Mouse (Mus musculus) midbrain, postnatal 0 days (tissue): ENCODE data around the gene Prex1. TPM values are rescaled to one million over a fixed set of nuclear protein-coding genes. Genes with fewer than 3 reads are reported as not detected.

Experiments used
- ATAC-seq: fragments of 200-750 bp; cut with Nextera tagmentation; 2 replicates; pipeline ENCODE4 v1.8.0; 2017; ENCODE audit warnings: moderate number of reproducible peaks, mild to moderate bottlenecking, moderate TSS enrichment, moderate library complexity; ENCODE audit not compliant: low FRiP score
- DNase-seq: peaks from one replicate; pipeline ENCODE4 v3.0.0-alpha.2; 2015; ENCODE audit warnings: low spot score
- H3K27ac ChIP-seq: fragments of 300-500 bp; sonication (generic); 2 replicates; pipeline ENCODE4 v1.5.1; 2014; ENCODE audit warnings: low read depth, mild to moderate bottlenecking, low read length, mixed read lengths
- H3K27me3 ChIP-seq: fragments of 300-500 bp; sonication (generic); 2 replicates; pipeline ENCODE4 v1.6.1; 2014; ENCODE audit warnings: low read length, control low read depth, mixed read lengths; ENCODE audit not compliant: insufficient read depth
- H3K36me3 ChIP-seq: fragments of 300-500 bp; sonication (generic); 2 replicates; pipeline ENCODE4 v1.6.1; 2014; ENCODE audit warnings: low read length, control low read depth, mixed read lengths; ENCODE audit not compliant: insufficient read depth
- H3K4me1 ChIP-seq: fragments of 300-500 bp; sonication (generic); 2 replicates; pipeline ENCODE4 v1.6.1; 2014; ENCODE audit warnings: mild to moderate bottlenecking, control low read depth, antibody characterized with exemption, low read length, mixed read lengths; ENCODE audit not compliant: insufficient read depth
- H3K4me2 ChIP-seq: fragments of 300-500 bp; sonication (generic); 2 replicates; pipeline ENCODE4 v1.6.1; 2014; ENCODE audit warnings: low read depth, mild to moderate bottlenecking, low read length, mixed read lengths; ENCODE audit not compliant: poor library complexity, severe bottlenecking
- H3K4me3 ChIP-seq: fragments of 300-500 bp; sonication (generic); 2 replicates; pipeline ENCODE4 v1.5.1; 2014; ENCODE audit warnings: low read depth, mild to moderate bottlenecking, low read length, moderate library complexity
- H3K9ac ChIP-seq: fragments of 300-500 bp; sonication (generic); replicated peaks from 2 replicates; pipeline ENCODE4 v1.6.1; 2014; ENCODE audit warnings: mild to moderate bottlenecking, low read length, moderate library complexity, mixed read lengths; ENCODE audit not compliant: poor library complexity, severe bottlenecking
- H3K9me3 ChIP-seq: fragments of 300-500 bp; sonication (generic); 2 replicates; pipeline ENCODE4 v1.6.1; 2016; ENCODE audit warnings: low read length, control low read depth
- CTCF ChIP-seq: IDR thresholded peaks from 2 replicates; pipeline ENCODE4 v1.5.1; 2016; ENCODE audit warnings: antibody characterized with exemption, mild to moderate bottlenecking
- WGBS: fragments of 180-500 bp; shearing (Covaris S2); extraction: QIAGEN DNeasy Blood & Tissue Kit; methylation state at CpG from one replicate; pipeline ENCODE4 v1.1.7; 2014; 5-methylcytosine and 5-hydroxymethylcytosine counted together
- polyA plus RNA-seq: library from polyadenylated mRNA; unstranded; fragments of >200 nt; fragmentation: Nextera tagmentation; extraction: Ambion mirVana; gene quantifications from 2 replicates; pipeline ENCODE4 v1.2.1, GENCODE M21; 2015
- total RNA-seq: library from RNA; depleted of rRNA; stranded (reverse); fragments of >200 nt; gene quantifications from 2 replicates; pipeline ENCODE4 v1.2.3, GENCODE M21; 2014

The Prex1 gene
- total and polyA plus RNA-seq, 2 experiments from 2014 or later = 17.4 to 53.8 TPM

DNA sequence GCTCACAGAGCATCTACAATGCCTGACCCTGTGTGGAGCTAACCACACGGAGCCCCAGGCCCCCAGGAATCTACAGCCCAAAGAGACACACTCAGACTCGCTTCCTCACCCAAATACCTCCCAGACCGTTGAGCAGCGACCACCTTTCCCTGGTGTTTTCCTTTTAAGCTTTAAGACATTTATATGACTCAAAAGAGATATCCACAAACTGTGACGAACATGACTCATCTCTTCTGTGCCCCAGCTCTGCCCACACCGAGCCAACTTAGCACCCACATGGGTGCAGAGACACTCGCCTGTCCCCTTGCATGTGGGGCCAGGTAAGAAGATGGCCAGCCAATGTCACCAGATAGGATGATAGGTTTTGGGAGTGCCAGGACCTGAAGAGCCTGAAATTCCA is 66.4 kb downstream of the Prex1 start:
- no peak for TF ChIP-seq CTCF
- H3K4me1 ChIP-seq = no peaks in the 10 kb centered on the region
- WGBS = 72% methylated on average over 7 of the region's 7 CpGs
- no peak overlapping the region for H3K9ac ChIP-seq
- no peak for DNase-seq
- H3K9me3 ChIP-seq = no peaks in the 10 kb centered on the region
- H3K36me3 ChIP-seq = no peaks in the 10 kb centered on the region
- no peak overlapping the region for H3K4me2 ChIP-seq
- ATAC-seq = no peak
- H3K27ac ChIP-seq = no peak overlapping the region
- H3K4me3 ChIP-seq = no peak overlapping the region
- no peaks in the 10 kb centered on the region for H3K27me3 ChIP-seq

DNA sequence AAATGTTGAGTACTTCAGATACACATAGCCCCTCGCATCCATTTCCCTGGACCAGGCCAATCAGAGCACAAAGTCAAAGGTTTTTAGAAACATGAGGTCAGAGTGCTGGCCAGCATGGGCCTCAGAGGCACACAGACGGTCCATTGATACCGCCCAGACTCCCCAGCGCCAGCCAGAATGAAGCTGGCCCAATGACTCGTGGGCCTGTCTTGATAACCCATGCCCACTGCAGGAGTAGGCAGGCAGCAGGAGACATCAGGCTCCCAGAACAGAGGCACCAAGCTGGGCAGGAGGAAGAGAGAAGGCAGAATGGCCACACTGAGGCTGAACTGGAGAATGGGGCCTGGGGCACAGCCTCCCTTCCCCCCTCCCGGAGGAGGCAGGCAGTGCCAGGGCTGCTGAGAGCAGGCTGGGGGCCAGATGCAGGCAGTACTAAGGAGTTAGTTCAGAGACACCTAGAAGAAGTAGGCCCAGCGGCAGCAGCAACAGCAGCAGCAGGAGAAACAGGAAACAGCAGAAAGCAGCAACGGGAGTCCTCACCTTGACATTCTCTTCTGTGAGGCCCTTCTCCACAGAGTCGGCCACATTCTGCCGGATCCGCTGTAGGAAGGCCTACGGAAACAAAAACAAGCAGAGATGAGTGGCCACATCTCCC is 67.1 kb downstream of the Prex1 start:
- H3K4me3 ChIP-seq = no peak overlapping the region
- no peaks in the 10 kb centered on the region for H3K36me3 ChIP-seq
- WGBS = 73% methylated on average over 12 of the region's 12 CpGs
- H3K9ac ChIP-seq = no peak overlapping the region
- ATAC-seq = no peak; the same call in 1 of the 2 replicates
- no peaks in the 10 kb centered on the region for H3K9me3 ChIP-seq
- peak overlapping the region; percentile 21; the same call in 1 of the 2 replicates for H3K27ac ChIP-seq
- no peak for TF ChIP-seq CTCF
- no peak overlapping the region for H3K4me2 ChIP-seq
- H3K4me1 ChIP-seq = no peaks in the 10 kb centered on the region
- DNase-seq = no peak
- no peaks in the 10 kb centered on the region for H3K27me3 ChIP-seq

DNA sequence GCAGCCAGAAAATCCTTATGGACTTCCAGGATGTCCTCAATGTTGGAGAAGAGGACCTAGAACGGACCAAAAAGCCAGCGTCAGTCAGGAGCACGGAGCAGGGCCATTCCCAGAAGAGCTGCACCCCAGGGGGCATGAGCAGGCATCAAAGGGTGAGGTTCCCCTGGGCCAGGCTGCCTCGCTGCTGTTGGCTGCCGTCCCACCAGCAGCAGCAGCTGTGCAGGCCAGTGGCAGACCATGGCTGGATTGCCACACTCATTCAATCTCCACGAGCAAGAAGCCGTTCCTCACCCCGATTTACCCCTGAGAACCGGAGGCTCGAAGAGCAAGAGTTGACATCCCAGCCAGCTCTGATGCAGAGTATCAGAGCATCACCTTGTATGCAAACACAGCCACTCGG is 68.8 kb downstream of the Prex1 start:
- no peak for TF ChIP-seq CTCF
- ATAC-seq = no peak
- 72% methylated on average over 11 of the region's 11 CpGs for WGBS

DNA sequence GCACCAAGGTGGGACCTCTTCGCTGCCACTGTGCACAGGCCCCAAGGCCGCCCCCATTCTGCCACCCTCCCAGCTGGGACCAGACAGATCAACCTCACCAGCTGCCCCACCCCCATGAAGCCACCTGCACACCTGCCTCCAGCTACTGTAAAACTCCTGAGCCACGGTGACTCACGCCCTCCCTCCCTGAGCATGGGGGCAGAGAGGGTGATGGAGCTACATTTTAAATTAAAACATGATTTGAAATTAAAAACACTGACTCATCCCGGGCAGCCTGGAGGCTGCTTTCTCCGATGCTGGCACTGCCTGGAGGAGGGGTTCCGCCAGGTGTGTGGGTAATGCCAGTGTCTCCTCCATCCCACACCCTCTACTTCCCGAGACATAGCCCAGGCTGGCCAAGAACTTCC is 71.0 kb downstream of the Prex1 start:
- no peak overlapping the region for H3K27ac ChIP-seq
- TF ChIP-seq CTCF = no peak
- no peaks in the 10 kb centered on the region for H3K9me3 ChIP-seq
- H3K27me3 ChIP-seq = no peaks in the 10 kb centered on the region
- WGBS = 90% methylated on average over 8 of the region's 8 CpGs
- H3K36me3 ChIP-seq = no peaks in the 10 kb centered on the region
- H3K4me1 ChIP-seq = no peaks in the 10 kb centered on the region
- no peak for DNase-seq
- no peak overlapping the region for H3K9ac ChIP-seq
- ATAC-seq = no peak
- H3K4me2 ChIP-seq = no peak overlapping the region
- H3K4me3 ChIP-seq = no peak overlapping the region

More for the DNA sequence above, 68.8 kb downstream of the Prex1 start:
- H3K27me3 ChIP-seq = no peaks in the 10 kb centered on the region
- DNase-seq = no peak
- H3K9me3 ChIP-seq = no peaks in the 10 kb centered on the region
- no peak overlapping the region for H3K4me3 ChIP-seq
- no peaks in the 10 kb centered on the region for H3K36me3 ChIP-seq
- no peak overlapping the region for H3K9ac ChIP-seq
- H3K4me2 ChIP-seq = no peak overlapping the region
- H3K27ac ChIP-seq = no peak overlapping the region
- H3K4me1 ChIP-seq = no peaks in the 10 kb centered on the region

DNA sequence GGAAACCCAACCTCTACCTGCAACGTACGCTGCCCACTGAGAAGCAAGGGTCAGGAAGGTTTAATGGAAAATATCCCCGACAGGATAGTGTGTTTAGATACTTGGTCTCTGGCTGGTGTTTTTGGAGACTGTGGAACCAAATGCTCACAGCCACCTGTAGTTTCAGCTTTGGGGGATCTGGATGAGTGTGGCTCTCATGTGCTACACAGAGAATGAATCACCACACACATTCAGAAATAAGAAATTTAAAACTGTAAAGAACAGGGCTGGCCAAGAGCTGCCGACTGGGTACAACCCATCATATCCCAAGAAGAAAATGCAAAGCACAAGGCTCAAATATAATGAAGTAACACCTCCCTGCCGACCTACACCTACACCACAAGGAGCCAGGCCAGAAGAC is 73.9 kb downstream of the Prex1 start:
- Histone ChIP-seq H3K9me3 (no peaks in the 10 kb centered on the region), H3K9ac (no peak overlapping the region), H3K4me1 (no peaks in the 10 kb centered on the region), H3K36me3 (no peaks in the 10 kb centered on the region), H3K4me3 (no peak overlapping the region), H3K27me3 (no peaks in the 10 kb centered on the region), H3K4me2 (no peak overlapping the region), H3K27ac (no peak overlapping the region)
- WGBS = 94% methylated on average over 5 of the region's 5 CpGs
- no peak for DNase-seq
- TF ChIP-seq CTCF = no peak
- no peak for ATAC-seq

DNA sequence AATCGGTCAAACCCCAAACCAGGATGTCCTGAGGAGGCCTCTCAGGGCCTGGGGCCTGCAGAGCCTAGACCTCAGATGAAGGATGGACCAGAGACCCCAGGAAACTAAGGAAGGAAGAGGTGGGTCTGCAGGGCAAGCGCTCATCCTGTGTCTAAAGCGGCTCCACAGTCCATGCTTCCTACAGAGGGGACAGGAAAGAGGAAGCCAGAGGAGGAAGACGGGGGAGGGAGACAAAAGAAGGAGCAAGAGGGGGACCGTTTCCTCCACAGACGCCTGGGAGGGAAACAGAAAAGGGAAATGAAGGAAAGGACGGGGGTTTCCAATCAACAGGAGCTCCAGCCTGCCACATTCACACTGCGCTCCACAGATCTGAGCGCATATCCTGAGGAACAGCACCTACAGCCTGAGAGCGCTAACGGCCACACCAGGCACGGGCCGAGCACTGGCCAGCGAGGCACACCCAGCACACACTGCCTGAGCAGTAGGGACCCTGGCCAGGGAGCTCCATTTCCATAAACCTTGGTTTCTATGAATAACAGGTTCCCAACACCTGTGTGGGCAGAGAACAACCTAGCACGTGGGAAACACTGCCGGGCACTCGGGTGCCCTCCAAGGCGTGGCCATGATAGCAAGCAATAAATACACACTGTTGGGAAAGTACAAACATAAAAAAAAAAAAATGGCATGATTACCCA is 74.5 kb downstream of the Prex1 start:
- 85% methylated on average over 18 of the region's 18 CpGs for WGBS
- Histone ChIP-seq H3K4me1 (no peaks in the 10 kb centered on the region), H3K4me3 (no peak overlapping the region), H3K9ac (no peak overlapping the region), H3K9me3 (no peaks in the 10 kb centered on the region), H3K36me3 (no peaks in the 10 kb centered on the region), H3K4me2 (no peak overlapping the region), H3K27me3 (no peaks in the 10 kb centered on the region), H3K27ac (no peak overlapping the region)
- ATAC-seq = no peak
- TF ChIP-seq CTCF = no peak
- no peak for DNase-seq
